Mouse (Mus musculus) intestine, embryonic 15.5 days (tissue): ENCODE measurements around the gene Carmil3. TPM values are rescaled to one million over a fixed set of nuclear protein-coding genes. Genes with fewer than 3 reads are reported as not detected.

Source experiments
- ATAC-seq: fragments of 200-750 bp; cut with Nextera tagmentation; 2 replicates; pipeline ENCODE4 v1.8.0; 2017; ENCODE audit warnings: moderate TSS enrichment, moderate library complexity
- H3K27ac ChIP-seq: fragments of 300-500 bp; sonication (generic); 2 replicates; pipeline ENCODE4 v1.5.1; 2015; ENCODE audit warnings: mild to moderate bottlenecking, inconsistent platforms
- H3K27me3 ChIP-seq: fragments of 300-500 bp; sonication (generic); replicated peaks from 2 replicates; pipeline ENCODE4 v1.6.1; 2015; ENCODE audit warnings: inconsistent platforms
- H3K36me3 ChIP-seq: fragments of 300-500 bp; sonication (generic); 2 replicates; pipeline ENCODE4 v1.6.1; 2015; ENCODE audit warnings: inconsistent platforms
- H3K4me1 ChIP-seq: fragments of 300-500 bp; sonication (generic); replicated peaks from 2 replicates; pipeline ENCODE4 v1.6.1; 2015; ENCODE audit warnings: inconsistent platforms
- H3K4me2 ChIP-seq: fragments of 300-500 bp; sonication (generic); replicated peaks from 2 replicates; pipeline ENCODE4 v1.6.1; 2015; ENCODE audit warnings: mild to moderate bottlenecking, inconsistent platforms
- H3K4me3 ChIP-seq: fragments of 300-500 bp; sonication (generic); replicated peaks from 2 replicates; pipeline ENCODE4 v1.5.1; 2015; ENCODE audit warnings: inconsistent platforms
- H3K9ac ChIP-seq: fragments of 300-500 bp; sonication (generic); 2 replicates; pipeline ENCODE4 v1.6.1; 2015; ENCODE audit warnings: inconsistent platforms
- H3K9me3 ChIP-seq: fragments of 300-500 bp; sonication (generic); 2 replicates; pipeline ENCODE4 v1.6.1; 2016; ENCODE audit warnings: inconsistent platforms
- WGBS: fragments of 180-500 bp; shearing (Covaris S2); methylation state at CpG from one replicate; pipeline ENCODE4 v1.1.7; 2015; 5-methylcytosine and 5-hydroxymethylcytosine counted together
- polyA plus RNA-seq: library from polyadenylated mRNA; unstranded; fragments of >200 nt; fragmentation: Nextera tagmentation; extraction: Ambion mirVana; gene quantifications from 2 replicates; pipeline ENCODE4 v1.2.1, GENCODE M21; 2015

Gene Carmil3
- polyA plus RNA-seq, 1 experiment from 2014 or later, result 2.2 TPM

GRCm38 (mm10) chr14:55554635-55555034 lies 64.2 kb downstream of the Carmil3 start:
- Histone ChIP-seq H3K9me3 (no peaks in the 10 kb centered on the region), H3K36me3 (no peaks in the 10 kb centered on the region), H3K4me2 (no peak overlapping the region), H3K27ac (no peak overlapping the region), H3K9ac (no peak overlapping the region), H3K27me3 (no peaks in the 10 kb centered on the region), H3K4me3 (no peak overlapping the region), H3K4me1 (no peaks in the 10 kb centered on the region)
- ATAC-seq, result peak; percentile 44; the same call in 1 of the 2 replicates

- no peaks in the 10 kb centered on the region for H3K4me1 ChIP-seq
- H3K27ac ChIP-seq, result no peak overlapping the region
- WGBS, result 75% methylated on average over 3 of the region's 3 CpGs
- no peak for ATAC-seq
- no peak overlapping the region for H3K4me3 ChIP-seq
- H3K36me3 ChIP-seq, result no peaks in the 10 kb centered on the region
- no peaks in the 10 kb centered on the region for H3K9me3 ChIP-seq
- no peak overlapping the region for H3K9ac ChIP-seq
- no peak overlapping the region for H3K4me2 ChIP-seq
- H3K27me3 ChIP-seq, result no peaks in the 10 kb centered on the region
Observed at GRCm38 (mm10) chr14:55555788-55556187, 65.3 kb downstream of the Carmil3 start.

GRCm38 (mm10) chr14:55557003-55557402 lies 66.6 kb downstream of the Carmil3 start:
- no peak overlapping the region for H3K4me3 ChIP-seq
- H3K36me3 ChIP-seq, result no peaks in the 10 kb centered on the region
- H3K4me1 ChIP-seq, result peaks cover 10% of the 10 kb centered on the region
- H3K9ac ChIP-seq, result no peak overlapping the region
- H3K9me3 ChIP-seq, result no peaks in the 10 kb centered on the region
- no peak for ATAC-seq
- 25% methylated on average over 5 of the region's 5 CpGs for WGBS
- 0 out of 2 replicates have a peak overlapping the region, but pooled peaks have one; percentile 17 for H3K4me2 ChIP-seq
- no peaks in the 10 kb centered on the region for H3K27me3 ChIP-seq
- H3K27ac ChIP-seq, result peak overlapping the region; percentile 64; the same call in 1 of the 2 replicates

GRCm38 (mm10) chr14:55557587-55557986 lies 67.1 kb downstream of the Carmil3 start:
- Histone ChIP-seq H3K9ac (no peak overlapping the region), H3K36me3 (no peaks in the 10 kb centered on the region), H3K27me3 (no peaks in the 10 kb centered on the region), H3K4me2 (no peak overlapping the region), H3K4me3 (no peak overlapping the region), H3K4me1 (peaks cover 13% of the 10 kb centered on the region), H3K9me3 (no peaks in the 10 kb centered on the region), H3K27ac (0 out of 2 replicates have a peak overlapping the region, but pooled peaks have one; percentile 64)
- ATAC-seq, result no peak
- WGBS, result 86% methylated on average over 3 of the region's 3 CpGs

Other genes starting within 250 kb of the Carmil3 start
- 137 and 139 TPM in 2 replicates for gene Dhrs4, start 11.9 kb upstream of the Carmil3 start, polyA plus RNA-seq
- gene Cpne6, start 19.8 kb downstream of the Carmil3 start, polyA plus RNA-seq, result 0.25 and 0.40 TPM in 2 replicates
- not detected in 2 replicates for gene Nrl, start 34.3 kb downstream of the Carmil3 start, polyA plus RNA-seq
- gene Pck2, start 49.6 kb downstream of the Carmil3 start, polyA plus RNA-seq, result 48.8 and 50.8 TPM in 2 replicates
- gene Dcaf11, start 69.4 kb downstream of the Carmil3 start, polyA plus RNA-seq, result 72.8 and 86.2 TPM in 2 replicates
- gene A730061H03Rik, start 69.8 kb downstream of the Carmil3 start, polyA plus RNA-seq, result 2.2 and 2.4 TPM in 2 replicates
- gene Fitm1, start 85.0 kb downstream of the Carmil3 start, polyA plus RNA-seq, result 0.49 and 0.72 TPM in 2 replicates
- 197 and 207 TPM in 2 replicates for gene Psme1, start 87.5 kb downstream of the Carmil3 start, polyA plus RNA-seq
- 9.6 and 11.6 TPM in 2 replicates for gene Emc9, start 94.7 kb downstream of the Carmil3 start, polyA plus RNA-seq
- gene Psme2, start 100.5 kb downstream of the Carmil3 start, polyA plus RNA-seq, result 343 and 366 TPM in 2 replicates
- gene Rnf31, start 101.1 kb downstream of the Carmil3 start, polyA plus RNA-seq, result 15.7 and 16.3 TPM in 2 replicates
- 10.5 and 10.8 TPM in 2 replicates for gene Irf9, start 112.9 kb downstream of the Carmil3 start, polyA plus RNA-seq
- gene Rec8, start 127.4 kb downstream of the Carmil3 start, polyA plus RNA-seq, result 8.2 and 10.5 TPM in 2 replicates
- gene Ipo4, start 145.3 kb downstream of the Carmil3 start, polyA plus RNA-seq, result 63.8 and 72.8 TPM in 2 replicates
- 0.86 and 2.6 TPM in 2 replicates for gene Gm49378, start 147.2 kb downstream of the Carmil3 start, polyA plus RNA-seq
- 119 and 124 TPM in 2 replicates for gene Tm9sf1, start 153.2 kb downstream of the Carmil3 start, polyA plus RNA-seq
- 0.75 and 1.2 TPM in 2 replicates for gene Tssk4, start 159.5 kb downstream of the Carmil3 start, polyA plus RNA-seq
- gene Mdp1, start 169.9 kb downstream of the Carmil3 start, polyA plus RNA-seq, result 58.4 and 62.1 TPM in 2 replicates
- 58.6 and 58.7 TPM in 2 replicates for gene Gmpr2, start 181.3 kb downstream of the Carmil3 start, polyA plus RNA-seq
- gene Nedd8, start 181.5 kb downstream of the Carmil3 start, polyA plus RNA-seq, result 510 and 527 TPM in 2 replicates
- 35.8 and 38.7 TPM in 2 replicates for gene Tinf2, start 191.2 kb downstream of the Carmil3 start, polyA plus RNA-seq
- gene Tgm1, start 223.3 kb downstream of the Carmil3 start, polyA plus RNA-seq, result 1.1 and 1.2 TPM in 2 replicates
- 34.1 and 34.9 TPM in 2 replicates for gene Rabggta, start 231.6 kb downstream of the Carmil3 start, polyA plus RNA-seq